Mouse (Mus musculus) spleen, adult 2 months (tissue): ENCODE results near the gene Vps72.

Source experiments
- CTCF ChIP-seq: fragments of 200-500 bp; IDR thresholded peaks from 2 replicates; pipeline ENCODE4 v1.5.1; 2011; ENCODE audit warnings: mild to moderate bottlenecking, inconsistent platforms; ENCODE audit not compliant: insufficient read depth, insufficient read length, insufficient replicate concordance; ENCODE audit errors: extremely low read depth
- POLR2A ChIP-seq: fragments of 200-500 bp; IDR thresholded peaks from 2 replicates; pipeline ENCODE4 v1.6.1; 2011; ENCODE audit warnings: low read depth, low read length, inconsistent platforms

DNA sequence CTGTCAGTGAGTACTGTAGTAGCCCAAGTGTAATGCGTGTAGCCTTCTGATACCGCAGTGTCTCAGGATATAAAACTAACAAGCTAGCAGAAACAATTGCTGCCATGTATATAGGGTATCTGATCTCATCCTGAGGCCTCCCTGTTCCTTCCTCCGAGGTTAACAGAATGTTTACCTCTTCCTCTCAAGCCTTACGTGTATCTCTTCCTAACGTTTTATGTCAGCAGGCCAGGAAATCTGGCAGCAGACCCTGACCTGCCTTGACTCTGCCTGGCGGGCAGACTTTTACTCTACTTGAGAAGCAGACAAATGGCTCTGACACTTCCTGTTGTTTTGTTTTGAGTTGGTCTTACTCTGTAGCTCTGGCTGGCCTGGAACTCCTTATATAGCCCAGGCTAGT, 10.8 kb downstream of the Vps72 start:
- TF ChIP-seq CTCF (no peak), POLR2A (no peak)
